Mouse (Mus musculus): ENCODE measurements at regions not wholly inside any gene's neighbourhood (a gene's known extent, or its start where the extent isn't known, plus 50 kb on each side); places are given as distances from the start of the nearest gene placed in this dataset.

- no peaks in the 10 kb centered on the region for H3K9me3 ChIP-seq
- 89% methylated on average over 24 of the region's 24 CpGs for WGBS
- no peaks in the 10 kb centered on the region for H3K4me1 ChIP-seq
- no peak overlapping the region for H3K4me3 ChIP-seq
- no peaks in the 10 kb centered on the region for H3K36me3 ChIP-seq (replicated peaks)
- H3K27ac ChIP-seq (replicated peaks): no peak overlapping the region
- no peaks in the 10 kb centered on the region for H3K27me3 ChIP-seq (replicated peaks; ENCODE audit: low read depth, poor library complexity, severe bottlenecking)
- DNase-seq (ENCODE audit: low spot score): no peak
These were observed 242.4 kb upstream of the Pmfbp1 start for GRCm38 (mm10) chr8:109251360-109251798.

DNA sequence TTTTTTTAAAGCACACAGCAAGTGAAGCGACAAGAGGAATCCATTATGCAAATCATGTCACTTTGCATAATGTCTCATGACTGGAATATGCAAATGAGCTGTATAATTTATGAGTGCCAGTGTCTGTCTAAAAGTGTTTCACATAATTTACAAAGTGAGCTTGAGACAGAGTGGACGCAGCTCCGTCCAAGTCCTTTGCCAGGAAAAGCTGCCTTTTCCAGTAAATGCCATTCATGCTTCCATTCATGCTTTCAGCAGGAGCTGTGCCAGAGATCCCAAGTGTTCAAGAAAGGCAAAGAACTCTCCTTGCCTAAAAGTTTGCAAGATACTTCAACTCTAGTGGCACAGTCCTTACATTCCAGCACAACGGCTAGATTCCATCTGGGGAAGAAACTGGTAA is 241.4 kb upstream of the Pmfbp1 start:
- no peak for DNase-seq (ENCODE audit: low spot score)
- Histone ChIP-seq H3K9me3 (no peaks in the 10 kb centered on the region), H3K36me3 (replicated peaks) (no peaks in the 10 kb centered on the region), H3K4me3 (no peak overlapping the region), H3K4me1 (no peaks in the 10 kb centered on the region), H3K27me3 (replicated peaks; ENCODE audit: low read depth, poor library complexity, severe bottlenecking) (no peaks in the 10 kb centered on the region), H3K27ac (replicated peaks) (no peak overlapping the region)
- 84% methylated on average over 4 of the region's 4 CpGs for WGBS

DNA sequence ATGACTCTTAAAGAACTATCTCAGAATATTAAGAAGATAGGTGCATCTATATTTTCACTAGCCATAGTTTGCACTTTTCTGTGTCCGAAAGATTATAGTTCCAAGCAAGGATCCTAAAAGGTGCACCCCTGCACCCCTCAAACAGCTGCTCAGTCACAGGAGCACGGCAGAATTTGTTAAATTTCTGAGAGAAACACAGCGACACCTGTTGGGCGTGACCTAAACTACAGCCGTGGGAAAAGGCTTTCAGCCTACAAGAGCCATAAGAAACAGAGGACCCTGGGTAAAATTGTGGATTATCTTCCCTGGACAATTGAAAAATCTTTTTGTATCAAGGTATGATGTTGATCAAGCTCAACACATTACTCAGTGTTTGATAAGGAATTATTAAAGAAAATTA is 214.7 kb upstream of the Pmfbp1 start:
- peak; percentile 69 for DNase-seq (ENCODE audit: low spot score)
- no peaks in the 10 kb centered on the region for H3K36me3 ChIP-seq (replicated peaks)
- H3K27me3 ChIP-seq (replicated peaks; ENCODE audit: low read depth, poor library complexity, severe bottlenecking): no peaks in the 10 kb centered on the region
- H3K27ac ChIP-seq (replicated peaks): no peak overlapping the region
- WGBS: 17% methylated on average over 5 of the region's 5 CpGs
- H3K4me1 ChIP-seq: peaks cover 3% of the 10 kb centered on the region; the same call in 1 of the 2 replicates
- H3K4me3 ChIP-seq: no peak overlapping the region
- H3K9me3 ChIP-seq: no peaks in the 10 kb centered on the region

GRCm38 (mm10) chr8:109280540-109280939 is 213.3 kb upstream of the Pmfbp1 start:
- no peaks in the 10 kb centered on the region for H3K27me3 ChIP-seq (replicated peaks; ENCODE audit: low read depth, poor library complexity, severe bottlenecking)
- no peaks in the 10 kb centered on the region for H3K9me3 ChIP-seq
- no peak overlapping the region for H3K4me3 ChIP-seq
- 82% methylated on average over 2 of the region's 2 CpGs for WGBS
- no peak for DNase-seq (ENCODE audit: low spot score)
- H3K36me3 ChIP-seq (replicated peaks): no peaks in the 10 kb centered on the region
- no peaks in the 10 kb centered on the region for H3K4me1 ChIP-seq
- H3K27ac ChIP-seq (replicated peaks): no peak overlapping the region

GRCm38 (mm10) chr8:109281598-109281997 is 212.2 kb upstream of the Pmfbp1 start:
- 80% methylated on average over 10 of the region's 10 CpGs for WGBS
- Histone ChIP-seq H3K4me3 (no peak overlapping the region), H3K9me3 (no peaks in the 10 kb centered on the region), H3K36me3 (replicated peaks) (no peaks in the 10 kb centered on the region), H3K4me1 (no peaks in the 10 kb centered on the region), H3K27me3 (replicated peaks; ENCODE audit: low read depth, poor library complexity, severe bottlenecking) (no peaks in the 10 kb centered on the region), H3K27ac (replicated peaks) (no peak overlapping the region)
- DNase-seq (ENCODE audit: low spot score): no peak

DNA sequence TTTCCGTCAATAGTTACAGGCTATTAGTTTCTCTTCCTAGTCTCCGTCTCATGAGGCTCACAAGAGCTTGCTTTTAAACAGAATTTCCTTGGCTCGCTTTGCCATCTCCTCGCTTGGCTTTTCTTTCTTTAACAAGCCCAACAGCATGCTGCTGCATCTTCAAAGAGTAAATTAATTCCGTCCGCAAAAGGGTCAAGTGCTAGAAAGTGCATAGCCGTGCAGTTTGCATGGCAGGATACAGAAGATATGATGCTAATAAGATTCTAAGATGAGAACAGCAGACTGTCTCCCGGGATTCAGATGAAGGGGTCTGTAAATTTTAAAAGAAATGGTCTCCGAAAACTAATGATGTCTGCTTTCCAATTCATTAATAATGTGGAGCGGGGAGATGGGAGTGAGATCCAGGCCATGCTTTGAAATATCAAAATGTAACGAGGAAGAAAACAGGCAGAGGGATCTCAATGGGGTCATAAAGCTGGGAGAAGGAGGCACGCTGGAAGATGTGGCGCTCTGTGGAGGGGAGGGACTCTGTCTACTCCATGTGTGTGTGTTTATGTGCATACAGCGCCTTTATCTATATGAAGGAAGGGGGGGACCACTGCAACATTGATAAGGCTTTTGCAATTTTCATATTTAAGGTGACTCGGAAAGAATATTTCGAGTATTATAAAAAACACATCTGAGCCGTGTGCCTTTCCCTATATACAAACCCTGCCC is 183.0 kb upstream of the Pmfbp1 start:
- 73% methylated on average over 17 of the region's 17 CpGs for WGBS
- H3K9me3 ChIP-seq: no peaks in the 10 kb centered on the region
- H3K4me1 ChIP-seq: peaks cover 41% of the 10 kb centered on the region
- no peaks in the 10 kb centered on the region; the same call in 1 of the 2 replicates for H3K27me3 ChIP-seq (replicated peaks; ENCODE audit: low read depth, poor library complexity, severe bottlenecking)
- no peak overlapping the region for H3K4me3 ChIP-seq
- no peak for DNase-seq (ENCODE audit: low spot score)
- no peaks in the 10 kb centered on the region for H3K36me3 ChIP-seq (replicated peaks)
- H3K27ac ChIP-seq (replicated peaks): no peak overlapping the region

GRCm38 (mm10) chr8:109311484-109312210 is 182.2 kb upstream of the Pmfbp1 start:
- Histone ChIP-seq H3K4me3 (no peak overlapping the region), H3K36me3 (replicated peaks) (no peaks in the 10 kb centered on the region), H3K27me3 (replicated peaks; ENCODE audit: low read depth, poor library complexity, severe bottlenecking) (no peaks in the 10 kb centered on the region; the same call in 1 of the 2 replicates), H3K4me1 (peaks cover 41% of the 10 kb centered on the region), H3K9me3 (no peaks in the 10 kb centered on the region), H3K27ac (replicated peaks) (peak overlapping the region; percentile 55; the same call in 1 of the 2 replicates)
- 52% methylated on average over 17 of the region's 17 CpGs for WGBS
- DNase-seq (ENCODE audit: low spot score): no peak

GRCm38 (mm10) chr8:109312731-109313130 is 181.1 kb upstream of the Pmfbp1 start:
- peak overlapping the region; percentile 55; the same call in 1 of the 2 replicates for H3K27ac ChIP-seq (replicated peaks)
- peaks cover 44% of the 10 kb centered on the region for H3K4me1 ChIP-seq
- DNase-seq (ENCODE audit: low spot score): peak; percentile 43
- WGBS: 8% methylated on average over 8 of the region's 8 CpGs
- H3K36me3 ChIP-seq (replicated peaks): no peaks in the 10 kb centered on the region
- no peaks in the 10 kb centered on the region for H3K9me3 ChIP-seq
- H3K4me3 ChIP-seq: no peak overlapping the region
- H3K27me3 ChIP-seq (replicated peaks; ENCODE audit: low read depth, poor library complexity, severe bottlenecking): no peaks in the 10 kb centered on the region; the same call in 1 of the 2 replicates

DNA sequence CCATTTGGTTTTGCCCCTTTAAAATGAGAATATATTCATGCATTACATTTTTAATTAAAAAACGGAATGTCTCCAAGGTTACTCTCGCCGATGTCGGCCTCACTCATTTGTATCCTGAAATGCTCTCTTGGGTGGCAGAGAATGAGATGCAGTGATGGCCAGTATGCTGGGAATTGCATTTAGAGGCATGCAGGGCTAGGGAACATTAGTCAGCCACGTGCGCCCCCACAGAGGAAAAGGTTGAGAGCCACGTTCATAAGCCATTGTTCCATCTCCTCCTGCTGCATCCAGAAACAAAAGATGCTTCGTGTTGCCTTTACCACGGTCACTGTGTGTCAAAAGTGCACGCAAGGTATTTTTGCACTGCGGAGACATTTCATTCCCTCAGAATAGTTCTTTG is 172.9 kb upstream of the Pmfbp1 start:
- Histone ChIP-seq H3K36me3 (replicated peaks) (no peaks in the 10 kb centered on the region), H3K9me3 (no peaks in the 10 kb centered on the region), H3K27ac (replicated peaks) (no peak overlapping the region), H3K4me1 (peaks cover 10% of the 10 kb centered on the region; the same call in 1 of the 2 replicates), H3K4me3 (no peak overlapping the region), H3K27me3 (replicated peaks; ENCODE audit: low read depth, poor library complexity, severe bottlenecking) (no peaks in the 10 kb centered on the region)
- WGBS: 75% methylated on average over 11 of the region's 11 CpGs
- no peak for DNase-seq (ENCODE audit: low spot score)

- no peak for DNase-seq (ENCODE audit: low spot score)
- Histone ChIP-seq H3K27me3 (replicated peaks; ENCODE audit: low read depth, poor library complexity, severe bottlenecking) (no peaks in the 10 kb centered on the region), H3K4me3 (no peak overlapping the region), H3K27ac (replicated peaks) (no peak overlapping the region), H3K9me3 (no peaks in the 10 kb centered on the region), H3K36me3 (replicated peaks) (no peaks in the 10 kb centered on the region), H3K4me1 (peaks cover 8% of the 10 kb centered on the region; the same call in 1 of the 2 replicates)
- 78% methylated on average over 2 of the region's 2 CpGs for WGBS
These were observed 170.5 kb upstream of the Pmfbp1 start for GRCm38 (mm10) chr8:109323351-109323750.

DNA sequence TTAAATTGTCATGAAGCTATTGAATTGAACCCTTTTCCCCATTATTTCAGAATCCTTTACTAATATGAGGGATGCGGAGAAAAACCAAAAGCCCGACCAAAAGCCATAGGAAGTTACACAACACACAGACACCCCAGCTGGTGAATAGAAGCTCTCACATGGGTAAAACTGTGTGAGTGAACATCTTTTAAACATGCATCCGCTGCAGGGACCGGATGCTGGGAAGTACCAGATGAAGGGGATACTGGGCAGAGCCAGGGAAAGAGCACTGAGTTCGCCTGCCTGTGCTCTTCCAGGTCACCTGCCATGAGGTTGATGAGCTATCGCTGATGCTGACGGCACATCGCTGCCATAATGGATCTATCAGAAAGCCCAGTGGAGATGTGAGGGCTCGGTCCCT is 169.6 kb upstream of the Pmfbp1 start:
- no peak for DNase-seq (ENCODE audit: low spot score)

DNA sequence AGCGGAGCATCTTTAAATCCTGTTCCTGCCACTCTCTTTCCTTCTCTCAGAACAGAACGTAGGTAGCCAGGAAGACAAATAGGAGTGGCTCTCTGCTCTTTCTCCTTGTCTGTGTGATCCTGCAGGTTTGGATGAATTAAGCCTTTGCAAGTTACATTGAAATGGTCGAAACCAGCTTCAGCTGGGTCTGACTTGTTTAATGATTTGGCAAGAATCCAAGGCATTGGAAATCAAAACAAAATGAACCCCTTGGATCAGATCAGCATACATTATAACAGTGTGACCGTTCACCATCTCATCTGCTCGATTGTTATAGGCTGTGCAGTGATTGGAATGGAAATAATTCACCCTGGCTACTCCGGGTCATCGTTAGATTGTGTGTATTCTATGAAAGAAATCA is 157.6 kb upstream of the Pmfbp1 start:
- Histone ChIP-seq H3K4me1 (no peaks in the 10 kb centered on the region), H3K27me3 (replicated peaks; ENCODE audit: low read depth, poor library complexity, severe bottlenecking) (no peaks in the 10 kb centered on the region), H3K27ac (replicated peaks) (no peak overlapping the region), H3K36me3 (replicated peaks) (no peaks in the 10 kb centered on the region), H3K9me3 (no peaks in the 10 kb centered on the region), H3K4me3 (no peak overlapping the region)
- WGBS: 84% methylated on average over 7 of the region's 7 CpGs
- DNase-seq (ENCODE audit: low spot score): no peak

More for the DNA sequence above, 169.6 kb upstream of the Pmfbp1 start:
- Histone ChIP-seq H3K27me3 (replicated peaks; ENCODE audit: low read depth, poor library complexity, severe bottlenecking) (no peaks in the 10 kb centered on the region), H3K36me3 (replicated peaks) (no peaks in the 10 kb centered on the region), H3K4me3 (no peak overlapping the region), H3K4me1 (peaks cover 8% of the 10 kb centered on the region; the same call in 1 of the 2 replicates), H3K9me3 (no peaks in the 10 kb centered on the region), H3K27ac (replicated peaks) (no peak overlapping the region)
- WGBS: 90% methylated on average over 9 of the region's 9 CpGs

Measured in embryonic facial prominence, embryonic 10.5 days (tissue).